Mouse (Mus musculus): ENCODE measurements around the gene Pld2. TPM values are rescaled to one million over a fixed set of nuclear protein-coding genes. Genes with fewer than 3 reads are reported as not detected.

Gene Pld2
- total and polyA plus RNA-seq, 3 experiments = 0.15 to 0.39 TPM; not detected in 1

DNA sequence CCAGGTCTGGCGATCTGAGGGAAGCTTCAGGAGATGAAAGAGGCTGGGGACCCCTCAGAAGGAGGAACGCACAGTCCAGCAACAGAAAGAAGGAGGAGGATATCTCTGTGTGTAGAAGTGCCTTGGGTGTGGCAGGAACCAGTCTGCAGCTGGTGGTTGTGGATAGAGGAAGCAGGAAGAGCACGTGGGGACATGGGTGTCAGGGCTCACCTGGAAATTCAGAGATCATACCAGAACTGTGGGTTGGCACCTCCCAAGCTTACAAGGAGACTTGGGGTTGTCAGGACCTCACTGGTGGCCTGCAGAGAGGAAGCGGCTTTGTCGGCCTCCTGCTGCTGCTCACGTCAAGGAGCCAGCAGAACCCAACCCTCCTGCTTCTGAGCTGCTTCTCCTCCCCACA lies 57.4 kb downstream of the Pld2 start:
- Histone ChIP-seq H3K27ac (ENCODE audit: control insufficient read depth, low read depth, low read length) (peak overlapping the region; percentile 73), H3K4me1 (ENCODE audit: control insufficient read depth in 1 of 2, insufficient read depth in 2 of 2, low read length in 2 of 2) (peaks cover 15 to 30% of the 10 kb centered on the region in 2 experiments), H3K4me3 (ENCODE audit: control insufficient read depth in 1 of 2, insufficient read depth in 1 of 2, low read depth in 2 of 2, low read length in 2 of 2) (no peak overlapping the region), H3K9ac (ENCODE audit: control insufficient read depth, low read depth, low read length, poor library complexity, severe bottlenecking) (peak overlapping the region; percentile 29), H3K36me3 (ENCODE audit: control insufficient read depth in 1 of 2, insufficient read depth in 2 of 2, low read length in 2 of 2) (peaks cover 5 to 20% of the 10 kb centered on the region in 2 experiments), H3K79me2 (ENCODE audit: control insufficient read depth, insufficient read depth, low read length, poor library complexity) (peaks cover 3% of the 10 kb centered on the region; the same call in 1 of the 2 replicates), H3K9me3 (replicated peaks; ENCODE audit: insufficient read depth, low read length) (no peaks in the 10 kb centered on the region), H3K27me3 (ENCODE audit: control insufficient read depth in 1 of 2, insufficient read depth in 2 of 2, low read length in 2 of 2) (no peaks in the 10 kb centered on the region)
- peak; percentile 88 for DNase-seq (ENCODE audit: low read depth, low spot score)
- peak; percentile 88 for TF ChIP-seq ETS1 (IDR thresholded peaks at IDR 0.05; ENCODE audit: low read depth, low read length)
- TF ChIP-seq E2F4 (IDR thresholded peaks at IDR 0.05; ENCODE audit: borderline replicate concordance, low read depth, low read length) = no peak
- TF ChIP-seq SIN3A (IDR thresholded peaks at IDR 0.05; ENCODE audit: low read length) = peak; percentile 92
- TF ChIP-seq ZNF384 (IDR thresholded peaks at IDR 0.05; ENCODE audit: low read depth, low read length) = no peak
- TF ChIP-seq MEF2A (IDR thresholded peaks at IDR 0.05; ENCODE audit: extremely low read depth, insufficient replicate concordance, low read depth, low read length, poor library complexity, severe bottlenecking) = no peak
- TF ChIP-seq KAT2A (conservative IDR thresholded peaks at IDR 0.05; ENCODE audit: low read depth, low read length) = no peak
- no peak for TF ChIP-seq CTCF (IDR thresholded peaks at IDR 0.05 in 2 of 3, conservative IDR thresholded peaks at IDR 0.05 in 1 of 3; ENCODE audit: control insufficient read depth in 1 of 3, insufficient read depth in 1 of 3, low read depth in 2 of 3, low read length in 3 of 3, poor library complexity in 1 of 3, severe bottlenecking in 1 of 3)
- TF ChIP-seq ELF1 (IDR thresholded peaks at IDR 0.05; ENCODE audit: low read depth, low read length) = peak; percentile 65; the same call in 1 of the 2 replicates
- peak; percentile 79 to 89 for TF ChIP-seq EP300 (IDR thresholded peaks at IDR 0.05; ENCODE audit: low read depth in 1 of 2, low read length in 2 of 2)
- peak; percentile 95 for TF ChIP-seq MYC (IDR thresholded peaks at IDR 0.05; ENCODE audit: low read depth, low read length)
- TF ChIP-seq TAL1 (IDR thresholded peaks at IDR 0.05; ENCODE audit: low read length) = peak; percentile 73
- no peak for TF ChIP-seq RCOR1 (IDR thresholded peaks at IDR 0.05; ENCODE audit: low read depth, low read length)
- TF ChIP-seq POLR2AphosphoS2 (IDR thresholded peaks at IDR 0.05; ENCODE audit: low read length) = no peak
- no peak for TF ChIP-seq GABPA (IDR thresholded peaks at IDR 0.05; ENCODE audit: low read depth, low read length)
- no peak for TF ChIP-seq TBP (IDR thresholded peaks at IDR 0.05; ENCODE audit: low read depth, low read length)
- TF ChIP-seq MYB (IDR thresholded peaks at IDR 0.05; ENCODE audit: low read depth, low read length) = no peak
- peak in 1 of 2 experiments; percentile 27; a peak in 1 of 4 replicates for TF ChIP-seq POLR2A (IDR thresholded peaks at IDR 0.05; ENCODE audit: control insufficient read depth in 1 of 2, insufficient read depth in 1 of 2, low read depth in 1 of 2, low read length in 2 of 2, poor library complexity in 1 of 2)
- TF ChIP-seq NRF1 (IDR thresholded peaks at IDR 0.05; ENCODE audit: insufficient read depth, low read depth, low read length, poor library complexity, severe bottlenecking) = no peak
- no peak for TF ChIP-seq NELFE (IDR thresholded peaks at IDR 0.05; ENCODE audit: low read depth, low read length)
- TF ChIP-seq CHD1 (IDR thresholded peaks at IDR 0.05; ENCODE audit: low read depth, low read length) = no peak
- no peak for TF ChIP-seq JUND (IDR thresholded peaks at IDR 0.05; ENCODE audit: low read depth, low read length)
- TF ChIP-seq MAFK (IDR thresholded peaks at IDR 0.05; ENCODE audit: borderline replicate concordance, low read depth, low read length) = no peak
- peak; percentile 63 for TF ChIP-seq GATA1 (IDR thresholded peaks at IDR 0.05; ENCODE audit: low read depth, low read length)
- peak; percentile 84 for TF ChIP-seq USF1 (IDR thresholded peaks at IDR 0.05; ENCODE audit: low read depth, low read length)
- no peak for TF ChIP-seq ZC3H11A (IDR thresholded peaks at IDR 0.05; ENCODE audit: low read depth, low read length)
- TF ChIP-seq UBTF (IDR thresholded peaks at IDR 0.05; ENCODE audit: borderline replicate concordance, insufficient read depth, low read depth, low read length) = no peak
- TF ChIP-seq SMC3 (IDR thresholded peaks at IDR 0.05; ENCODE audit: low read depth, low read length) = no peak
- TF ChIP-seq MAZ (IDR thresholded peaks at IDR 0.05; ENCODE audit: low read depth, low read length) = no peak
- TF ChIP-seq POLR2AphosphoS5 (IDR thresholded peaks at IDR 0.05; ENCODE audit: borderline replicate concordance, low read depth, low read length) = no peak
- peak; percentile 77; the same call in 1 of the 2 replicates for TF ChIP-seq BHLHE40 (IDR thresholded peaks at IDR 0.05; ENCODE audit: borderline replicate concordance, low read depth, low read length)
- TF ChIP-seq RAD21 (IDR thresholded peaks at IDR 0.05; ENCODE audit: low read depth, low read length) = no peak
- no peak for TF ChIP-seq HCFC1 (IDR thresholded peaks at IDR 0.05; ENCODE audit: low read depth, low read length)
- peak; percentile 92 for TF ChIP-seq MAX (IDR thresholded peaks at IDR 0.05; ENCODE audit: low read length)
- TF ChIP-seq ZKSCAN1 (IDR thresholded peaks at IDR 0.05; ENCODE audit: low read depth, low read length) = no peak
- no peak for TF ChIP-seq CHD2 (IDR thresholded peaks at IDR 0.05; ENCODE audit: low read length)
- peak; percentile 83 for TF ChIP-seq TCF12 (IDR thresholded peaks at IDR 0.05; ENCODE audit: low read depth, low read length)
- no peak for TF ChIP-seq ZMIZ1 (IDR thresholded peaks at IDR 0.05; ENCODE audit: low read depth, low read length)
- no peak for TF ChIP-seq USF2 (IDR thresholded peaks at IDR 0.05; ENCODE audit: borderline replicate concordance in 1 of 2, insufficient read depth in 1 of 2, low read depth in 1 of 2, low read length in 2 of 2)

All from MEL (cell line).